Mouse (Mus musculus) mature B cell (primary cell): Measurements from ENCODE around the gene Galm.
"Not testable (repeated sequence)": the region's sequence is repeated elsewhere in the genome, so short reads cannot be mapped to it uniquely, and the experiment has no call there.

Source experiments
- in situ Hi-C: fragments of 300-500 bp; cut with MboI; formaldehyde crosslinking; loops from 2 replicates; pipeline ENCODE4 v1.14.3; 2019

Galm gene

GRCm38 (mm10) chr17:80206671-80207581 is 79.7 kb downstream of the Galm start, which contains the start of the genes Srsf7 and Ttc39d:
Gene Srsf7, minus strand, starts transcription at chr17:80207307.
Gene Ttc39d, plus strand, starts transcription at chr17:80207460.
- in situ Hi-C loops = no loop called here

GRCm38 (mm10) chr17:80213998-80214397 is 86.7 kb downstream of the Galm start:
- in situ Hi-C loops = not testable (repeated sequence)

- in situ Hi-C loops = no loop called here
Observed at GRCm38 (mm10) chr17:80220131-80220530, 92.9 kb downstream of the Galm start.

GRCm38 (mm10) chr17:80221202-80221601 is 93.9 kb downstream of the Galm start:
- in situ Hi-C loops = no loop called here

GRCm38 (mm10) chr17:80221890-80222628 is 94.8 kb downstream of the Galm start:
- in situ Hi-C loops = no loop called here

- in situ Hi-C loops = no loop called here
Observed at GRCm38 (mm10) chr17:80223829-80224228, 96.6 kb downstream of the Galm start.

GRCm38 (mm10) chr17:80224326-80225116 is 97.2 kb downstream of the Galm start, which contains the start of gene Gemin6:
Gene Gemin6, plus strand, starts transcription at chr17:80224441.
- in situ Hi-C loops = no loop called here

- in situ Hi-C loops = not testable (repeated sequence)
Observed at GRCm38 (mm10) chr17:80225142-80225541, 97.9 kb downstream of the Galm start.

GRCm38 (mm10) chr17:80229396-80229795 is 102.1 kb downstream of the Galm start:
- in situ Hi-C loops = no loop called here

- in situ Hi-C loops = no loop called here
Observed at GRCm38 (mm10) chr17:80233844-80234243, 106.6 kb downstream of the Galm start.

GRCm38 (mm10) chr17:80234376-80234775 is 107.1 kb downstream of the Galm start:
- in situ Hi-C loops = no loop called here
